Mouse (Mus musculus) cerebellum, adult 2 months (tissue): ENCODE data around the gene Emg1.

Source experiments
- CTCF ChIP-seq: fragments of 200-500 bp; IDR thresholded peaks from 2 replicates; pipeline ENCODE4 v1.5.1; 2011; ENCODE audit warnings: low read depth, mild to moderate bottlenecking, control low read depth, low read length, moderate library complexity, borderline replicate concordance; ENCODE audit not compliant: insufficient read depth
- POLR2A ChIP-seq: fragments of 200-500 bp; IDR thresholded peaks from 2 replicates; pipeline ENCODE4 v1.6.1; 2011; ENCODE audit warnings: low read length, control low read depth, borderline replicate concordance; ENCODE audit not compliant: insufficient read depth

DNA sequence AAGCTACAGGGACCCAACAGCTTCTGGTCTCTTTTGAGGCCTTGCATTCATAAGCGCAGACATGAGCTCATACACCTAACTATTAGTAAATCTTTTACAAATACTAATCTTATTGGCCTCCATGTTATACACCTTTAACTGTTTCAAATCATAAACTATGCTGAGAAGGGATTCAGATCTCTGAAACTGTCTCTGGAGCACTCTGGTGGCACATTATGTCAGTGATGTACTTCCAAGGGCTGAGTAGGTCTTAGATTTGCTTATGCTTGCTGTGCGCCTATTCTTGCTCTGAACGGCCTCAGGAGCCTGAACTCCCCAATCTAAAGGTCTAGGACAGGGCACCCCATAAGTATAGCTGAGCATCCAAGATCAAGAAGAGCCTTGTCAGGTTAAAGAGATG, 29.9 kb upstream of the Emg1 start:
- no peak for TF ChIP-seq CTCF
- no peak for TF ChIP-seq POLR2A
